Mouse (Mus musculus) retina, embryonic 14.5 days (tissue): ENCODE data around the gene Atrnl1.

Experiments used
- DNase-seq: peaks from one replicate; pipeline ENCODE4 v3.0.0-alpha.2; 2015; ENCODE audit warnings: low spot score

Atrnl1 gene

GRCm38 (mm10) chr19:58119681-58120173 is 508.9 kb downstream of the Atrnl1 start:
- DNase-seq = no peak

GRCm38 (mm10) chr19:58120661-58121060 is 509.8 kb downstream of the Atrnl1 start:
- no peak for DNase-seq

- no peak for DNase-seq
These were observed 510.8 kb downstream of the Atrnl1 start for GRCm38 (mm10) chr19:58121628-58122027.

- no peak for DNase-seq
These were observed 512.8 kb downstream of the Atrnl1 start for GRCm38 (mm10) chr19:58123620-58124019.

- DNase-seq = no peak
These were observed 513.7 kb downstream of the Atrnl1 start for GRCm38 (mm10) chr19:58124566-58124965.

- no peak for DNase-seq
These were observed 514.2 kb downstream of the Atrnl1 start for GRCm38 (mm10) chr19:58125010-58125409.

- no peak for DNase-seq
These were observed 521.1 kb downstream of the Atrnl1 start for GRCm38 (mm10) chr19:58131896-58132295.

- peak; percentile 66 for DNase-seq
These were observed 529.5 kb downstream of the Atrnl1 start for GRCm38 (mm10) chr19:58140191-58140784.

- no peak for DNase-seq
These were observed 533.1 kb downstream of the Atrnl1 start for GRCm38 (mm10) chr19:58143853-58144454.

GRCm38 (mm10) chr19:58145521-58145920 is 534.7 kb downstream of the Atrnl1 start:
- DNase-seq = peak; percentile 32

GRCm38 (mm10) chr19:58151257-58151656 is 540.4 kb downstream of the Atrnl1 start:
- DNase-seq = no peak

- no peak for DNase-seq
These were observed 550.7 kb downstream of the Atrnl1 start for GRCm38 (mm10) chr19:58161569-58161968.

GRCm38 (mm10) chr19:58164896-58165634 is 554.2 kb downstream of the Atrnl1 start:
- DNase-seq = no peak

GRCm38 (mm10) chr19:58165635-58166015 is 554.8 kb downstream of the Atrnl1 start:
- no peak for DNase-seq

- DNase-seq = peak; percentile 67
These were observed 555.3 kb downstream of the Atrnl1 start for GRCm38 (mm10) chr19:58166147-58166546.

- DNase-seq = no peak
These were observed 567.6 kb downstream of the Atrnl1 start for GRCm38 (mm10) chr19:58178410-58178809.

- peak; percentile 30 for DNase-seq
These were observed 569.9 kb downstream of the Atrnl1 start for GRCm38 (mm10) chr19:58180773-58181172.
